Mouse (Mus musculus): ENCODE measurements around the gene Ass1. TPM values are rescaled to one million over a fixed set of nuclear protein-coding genes. Genes with fewer than 3 reads are reported as not detected.

The Ass1 gene
- polyA plus RNA-seq (2015; fragmentation: Nextera tagmentation; extraction: Ambion mirVana) = 10.5 and 12.1 TPM in 2 replicates

GRCm38 (mm10) chr2:31469931-31470682 is at the start of gene Ass1:
Ass1 (plus strand) TSS chr2:31470207.
- WGBS = 1% methylated on average over 47 of the region's 49 CpGs

GRCm38 (mm10) chr2:31420914-31421313 is 49.1 kb upstream of the Ass1 start:
- H3K27ac ChIP-seq = no peak overlapping the region
- H3K4me2 ChIP-seq (replicated peaks) = no peak overlapping the region
- no peak overlapping the region for H3K4me3 ChIP-seq (replicated peaks)
- WGBS = 84% methylated on average over 6 of the region's 6 CpGs
- H3K9me3 ChIP-seq = no peaks in the 10 kb centered on the region
- no peaks in the 10 kb centered on the region for H3K27me3 ChIP-seq
- no peaks in the 10 kb centered on the region for H3K36me3 ChIP-seq
- no peak for ATAC-seq
- H3K4me1 ChIP-seq (replicated peaks) = 0 out of 2 replicates have a peak, but pooled peaks cover 4% of the 10 kb centered on the region
- no peak overlapping the region for H3K9ac ChIP-seq (replicated peaks)

More at GRCm38 (mm10) chr2:31469931-31470682, at the start of gene Ass1:
- peak within 1 kb of the TSS; percentile 90 for H3K4me2 ChIP-seq (replicated peaks)
- H3K27me3 ChIP-seq = peaks cover 49% of the 10 kb centered on the region
- no peaks in the 10 kb centered on the region for H3K36me3 ChIP-seq
- H3K9ac ChIP-seq (replicated peaks) = peak within 1 kb of the TSS; percentile 63
- H3K27ac ChIP-seq = no peak within 1 kb of the TSS
- ATAC-seq = peak; percentile 53; the same call in 1 of the 2 replicates
- H3K4me1 ChIP-seq (replicated peaks) = peaks cover 24% of the 10 kb centered on the region
- H3K9me3 ChIP-seq = no peaks in the 10 kb centered on the region
- peak within 1 kb of the TSS; percentile 45 for H3K4me3 ChIP-seq (replicated peaks)

GRCm38 (mm10) chr2:31422576-31422975 is 47.4 kb upstream of the Ass1 start:
- Histone ChIP-seq H3K9ac (replicated peaks) (no peak overlapping the region), H3K9me3 (no peaks in the 10 kb centered on the region), H3K4me2 (replicated peaks) (no peak overlapping the region), H3K36me3 (no peaks in the 10 kb centered on the region), H3K27ac (no peak overlapping the region), H3K4me1 (replicated peaks) (0 out of 2 replicates have a peak, but pooled peaks cover 4% of the 10 kb centered on the region), H3K27me3 (no peaks in the 10 kb centered on the region), H3K4me3 (replicated peaks) (no peak overlapping the region)
- 72% methylated on average over 6 of the region's 6 CpGs for WGBS
- no peak for ATAC-seq

GRCm38 (mm10) chr2:31431477-31431876 is 38.5 kb upstream of the Ass1 start:
- Histone ChIP-seq H3K4me3 (replicated peaks) (no peak overlapping the region), H3K36me3 (no peaks in the 10 kb centered on the region), H3K27ac (no peak overlapping the region), H3K4me2 (replicated peaks) (no peak overlapping the region), H3K9me3 (no peaks in the 10 kb centered on the region), H3K27me3 (no peaks in the 10 kb centered on the region), H3K4me1 (replicated peaks) (no peaks in the 10 kb centered on the region), H3K9ac (replicated peaks) (no peak overlapping the region)
- no peak for ATAC-seq
- 93% methylated on average over 5 of the region's 5 CpGs for WGBS

GRCm38 (mm10) chr2:31434746-31435145 is 35.3 kb upstream of the Ass1 start:
- no peaks in the 10 kb centered on the region for H3K4me1 ChIP-seq (replicated peaks)
- H3K27ac ChIP-seq = no peak overlapping the region
- whole genome bisulfite sequencing = 86% methylated on average over 10 of the region's 10 CpGs
- H3K4me2 ChIP-seq (replicated peaks) = no peak overlapping the region
- no peaks in the 10 kb centered on the region for H3K27me3 ChIP-seq
- ATAC-seq = no peak
- H3K9me3 ChIP-seq = no peaks in the 10 kb centered on the region
- H3K9ac ChIP-seq (replicated peaks) = no peak overlapping the region
- no peaks in the 10 kb centered on the region for H3K36me3 ChIP-seq
- no peak overlapping the region for H3K4me3 ChIP-seq (replicated peaks)

GRCm38 (mm10) chr2:31435567-31435966 is 34.4 kb upstream of the Ass1 start:
- no peak for ATAC-seq
- Histone ChIP-seq H3K9me3 (no peaks in the 10 kb centered on the region), H3K4me2 (replicated peaks) (no peak overlapping the region), H3K27me3 (no peaks in the 10 kb centered on the region), H3K36me3 (no peaks in the 10 kb centered on the region), H3K27ac (no peak overlapping the region), H3K4me3 (replicated peaks) (no peak overlapping the region), H3K9ac (replicated peaks) (no peak overlapping the region), H3K4me1 (replicated peaks) (no peaks in the 10 kb centered on the region)
- 35% methylated on average over 6 of the region's 6 CpGs for WGBS

GRCm38 (mm10) chr2:31437480-31438245 is 32.3 kb upstream of the Ass1 start:
- no peak for ATAC-seq
- 71% methylated on average over 14 of the region's 14 CpGs for WGBS

GRCm38 (mm10) chr2:31439576-31439975 is 30.4 kb upstream of the Ass1 start:
- 86% methylated on average over 6 of the region's 6 CpGs for WGBS
- no peak overlapping the region for H3K4me3 ChIP-seq (replicated peaks)
- no peaks in the 10 kb centered on the region; the same call in 1 of the 2 replicates for H3K27me3 ChIP-seq
- no peaks in the 10 kb centered on the region for H3K4me1 ChIP-seq (replicated peaks)
- no peak overlapping the region for H3K27ac ChIP-seq
- ATAC-seq = no peak
- no peaks in the 10 kb centered on the region for H3K36me3 ChIP-seq
- no peak overlapping the region for H3K4me2 ChIP-seq (replicated peaks)
- H3K9ac ChIP-seq (replicated peaks) = no peak overlapping the region
- no peaks in the 10 kb centered on the region for H3K9me3 ChIP-seq

More at GRCm38 (mm10) chr2:31437480-31438245, 32.3 kb upstream of the Ass1 start:
- no peak overlapping the region for H3K4me3 ChIP-seq (replicated peaks)
- H3K27ac ChIP-seq = no peak overlapping the region
- H3K36me3 ChIP-seq = no peaks in the 10 kb centered on the region
- no peaks in the 10 kb centered on the region for H3K4me1 ChIP-seq (replicated peaks)
- no peak overlapping the region for H3K9ac ChIP-seq (replicated peaks)
- no peak overlapping the region for H3K4me2 ChIP-seq (replicated peaks)
- no peaks in the 10 kb centered on the region for H3K9me3 ChIP-seq
- no peaks in the 10 kb centered on the region; the same call in 1 of the 2 replicates for H3K27me3 ChIP-seq

- 61% methylated on average over 11 of the region's 11 CpGs for WGBS
- Histone ChIP-seq H3K4me1 (replicated peaks) (no peaks in the 10 kb centered on the region), H3K9me3 (no peaks in the 10 kb centered on the region), H3K4me2 (replicated peaks) (no peak overlapping the region), H3K27ac (no peak overlapping the region), H3K4me3 (replicated peaks) (no peak overlapping the region), H3K27me3 (no peaks in the 10 kb centered on the region; the same call in 1 of the 2 replicates), H3K36me3 (no peaks in the 10 kb centered on the region), H3K9ac (replicated peaks) (no peak overlapping the region)
- ATAC-seq = no peak
Observed at GRCm38 (mm10) chr2:31442480-31443160, 27.4 kb upstream of the Ass1 start.

GRCm38 (mm10) chr2:31446036-31446435 is 24.0 kb upstream of the Ass1 start:
- Histone ChIP-seq H3K27ac (no peak overlapping the region), H3K36me3 (no peaks in the 10 kb centered on the region), H3K4me2 (replicated peaks) (no peak overlapping the region), H3K4me1 (replicated peaks) (peaks cover 27% of the 10 kb centered on the region), H3K9ac (replicated peaks) (no peak overlapping the region), H3K4me3 (replicated peaks) (no peak overlapping the region), H3K27me3 (no peaks in the 10 kb centered on the region; the same call in 1 of the 2 replicates), H3K9me3 (no peaks in the 10 kb centered on the region)
- no peak for ATAC-seq
- 81% methylated on average over 4 of the region's 4 CpGs for WGBS

- Histone ChIP-seq H3K36me3 (no peaks in the 10 kb centered on the region), H3K4me1 (replicated peaks) (peaks cover 28% of the 10 kb centered on the region), H3K4me3 (replicated peaks) (no peak overlapping the region), H3K27me3 (no peaks in the 10 kb centered on the region; the same call in 1 of the 2 replicates), H3K4me2 (replicated peaks) (no peak overlapping the region), H3K9me3 (no peaks in the 10 kb centered on the region), H3K27ac (no peak overlapping the region), H3K9ac (replicated peaks) (no peak overlapping the region)
- no peak for ATAC-seq
- 40% methylated on average over 4 of the region's 4 CpGs for WGBS
Observed at GRCm38 (mm10) chr2:31446456-31446855, 23.6 kb upstream of the Ass1 start.

GRCm38 (mm10) chr2:31447536-31447935 is 22.5 kb upstream of the Ass1 start:
- peaks cover 3% of the 10 kb centered on the region; the same call in 1 of the 2 replicates for H3K27me3 ChIP-seq
- H3K4me2 ChIP-seq (replicated peaks) = no peak overlapping the region
- H3K9ac ChIP-seq (replicated peaks) = no peak overlapping the region
- H3K4me1 ChIP-seq (replicated peaks) = peaks cover 28% of the 10 kb centered on the region
- ATAC-seq = no peak
- no peaks in the 10 kb centered on the region for H3K36me3 ChIP-seq
- H3K4me3 ChIP-seq (replicated peaks) = no peak overlapping the region
- WGBS = 87% methylated on average over 2 of the region's 2 CpGs
- H3K27ac ChIP-seq = no peak overlapping the region
- H3K9me3 ChIP-seq = no peaks in the 10 kb centered on the region

Data from midbrain, embryonic 13.5 days (tissue).